Mouse (Mus musculus): ENCODE measurements at regions not wholly inside any gene's neighbourhood (a gene's known extent, or its start where the extent isn't known, plus 50 kb on each side); places are given as distances from the start of the nearest gene placed in this dataset.
"Not testable (repeated sequence)": the region's sequence is repeated elsewhere in the genome, so short reads cannot be mapped to it uniquely, and the experiment has no call there.

GRCm38 (mm10) chr12:77054211-77054610 is 92.2 kb upstream of the Max start:
- DNase-seq = no peak

GRCm38 (mm10) chr12:77052853-77053252 is 90.9 kb upstream of the Max start:
- DNase-seq = peak; percentile 75

GRCm38 (mm10) chr12:77048380-77048779 is 86.4 kb upstream of the Max start:
- peak; percentile 48 for DNase-seq

- no peak for DNase-seq
Observed at GRCm38 (mm10) chr12:77047273-77047672, 85.3 kb upstream of the Max start.

- peak; percentile 55 for DNase-seq
Observed at GRCm38 (mm10) chr12:77045956-77046355, 84.0 kb upstream of the Max start.

GRCm38 (mm10) chr12:77045356-77045755 is 83.4 kb upstream of the Max start:
- no peak for DNase-seq

GRCm38 (mm10) chr12:77042356-77042755 is 80.4 kb upstream of the Max start:
- no peak for DNase-seq

GRCm38 (mm10) chr12:77041141-77041540 is 79.1 kb upstream of the Max start:
- DNase-seq = no peak

- no peak for DNase-seq
Observed at GRCm38 (mm10) chr12:77039953-77040305, 77.9 kb upstream of the Max start.

GRCm38 (mm10) chr12:77039295-77039952 is 77.4 kb upstream of the Max start:
- DNase-seq = no peak

- no peak for DNase-seq
Observed at GRCm38 (mm10) chr12:77035676-77036075, 73.7 kb upstream of the Max start.

- DNase-seq = no peak
Observed at GRCm38 (mm10) chr12:77031448-77031847, 69.4 kb upstream of the Max start.

- no peak for DNase-seq
Observed at GRCm38 (mm10) chr12:77025431-77025879, 63.5 kb upstream of the Max start.

GRCm38 (mm10) chr12:77022538-77022937 is 60.5 kb upstream of the Max start:
- DNase-seq = no peak

- DNase-seq = no peak
Observed at GRCm38 (mm10) chr12:77021881-77022280, 59.9 kb upstream of the Max start.

GRCm38 (mm10) chr12:77019708-77020511 is 57.9 kb upstream of the Max start:
- DNase-seq = peak; percentile 22

- DNase-seq = not testable (repeated sequence)
Observed at GRCm38 (mm10) chr12:77019148-77019547, 57.1 kb upstream of the Max start.

- no peak for DNase-seq
Observed at GRCm38 (mm10) chr12:77018373-77018772, 56.4 kb upstream of the Max start.

- DNase-seq = no peak
Observed at GRCm38 (mm10) chr12:77014908-77015307, 52.9 kb upstream of the Max start.

Measured in kidney, adult 9 months (tissue).